1 mouse cellular context compared by ENCODE assay signal in the genomic region with DNA sequence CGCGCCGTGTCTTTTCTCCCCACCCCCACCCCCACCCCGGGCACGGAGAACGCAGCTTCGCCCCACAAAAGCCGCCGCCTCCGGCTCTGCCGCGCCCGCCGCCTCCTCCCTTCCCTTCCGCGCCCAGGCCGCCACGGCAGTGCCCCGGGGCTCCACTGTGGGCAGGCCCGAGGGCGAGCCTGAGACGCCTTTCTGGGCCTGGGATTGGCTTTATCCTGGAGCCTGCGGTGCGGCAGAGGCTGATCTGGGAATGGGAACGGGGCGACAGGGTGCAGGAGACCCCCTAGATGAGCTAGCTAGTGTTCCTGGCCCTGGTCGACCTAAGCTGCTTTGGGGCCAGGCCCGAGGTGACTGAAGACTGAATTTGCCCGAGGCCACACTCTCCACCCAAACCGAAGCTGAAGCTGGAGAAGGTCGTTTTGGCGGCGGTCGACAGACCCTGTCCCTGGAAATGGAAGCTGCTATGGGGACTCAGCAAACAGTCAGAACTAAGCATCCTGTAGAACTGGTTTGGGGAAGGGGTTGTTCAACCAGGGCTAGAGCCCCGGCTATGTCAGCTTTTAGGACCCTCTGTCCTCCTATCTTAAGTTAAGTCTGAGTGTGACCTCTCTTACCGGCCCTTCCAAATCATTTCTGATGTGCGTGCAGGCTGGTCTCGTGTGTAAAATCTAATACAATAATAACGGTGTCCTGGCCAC.
TF ChIP-seq lines count a peak whose summit lies in the region.

No protein-coding gene starts in this region.

TF ChIP-seq in MEL, 35 proteins besides CTCF, POLR2A, EP300 and RAD21:
- TF ChIP-seq SMC3 (IDR thresholded peaks at IDR 0.05; ENCODE audit: low read depth, low read length): no peak
- no peak for TF ChIP-seq MYC (IDR thresholded peaks at IDR 0.05; ENCODE audit: low read depth, low read length)
- TF ChIP-seq MEF2A (IDR thresholded peaks at IDR 0.05; ENCODE audit: extremely low read depth, insufficient replicate concordance, low read depth, low read length, poor library complexity, severe bottlenecking): no peak
- no peak for TF ChIP-seq CHD2 (IDR thresholded peaks at IDR 0.05; ENCODE audit: low read length)
TF ChIP-seq in MEL: peak in this region for 0.
